Mouse (Mus musculus): ENCODE data around the gene Syt1. TPM values are rescaled to one million over a fixed set of nuclear protein-coding genes. Genes with fewer than 3 reads are reported as not detected.

Syt1 gene
- polyA plus RNA-seq, 1 experiment from 2014 or later = 0.08 TPM

GRCm38 (mm10) chr10:108457054-108457453 is 553.7 kb downstream of the Syt1 start:
- no peaks in the 10 kb centered on the region for H3K27me3 ChIP-seq
- DNase-seq (no peak), ATAC-seq (ENCODE audit: low read depth) (no peak)
- H3K4me1 ChIP-seq (replicated peaks) = peaks cover 12% of the 10 kb centered on the region
- no peak overlapping the region for H3K9ac ChIP-seq
- WGBS (ENCODE audit: insufficient replicate concordance) = 86% methylated on average over 2 of the region's 2 CpGs
- no peak overlapping the region for H3K4me3 ChIP-seq (replicated peaks)
- no peaks in the 10 kb centered on the region for H3K36me3 ChIP-seq
- H3K4me2 ChIP-seq = no peak overlapping the region
- H3K27ac ChIP-seq = no peak overlapping the region
- no peaks in the 10 kb centered on the region for H3K9me3 ChIP-seq (replicated peaks)

DNA sequence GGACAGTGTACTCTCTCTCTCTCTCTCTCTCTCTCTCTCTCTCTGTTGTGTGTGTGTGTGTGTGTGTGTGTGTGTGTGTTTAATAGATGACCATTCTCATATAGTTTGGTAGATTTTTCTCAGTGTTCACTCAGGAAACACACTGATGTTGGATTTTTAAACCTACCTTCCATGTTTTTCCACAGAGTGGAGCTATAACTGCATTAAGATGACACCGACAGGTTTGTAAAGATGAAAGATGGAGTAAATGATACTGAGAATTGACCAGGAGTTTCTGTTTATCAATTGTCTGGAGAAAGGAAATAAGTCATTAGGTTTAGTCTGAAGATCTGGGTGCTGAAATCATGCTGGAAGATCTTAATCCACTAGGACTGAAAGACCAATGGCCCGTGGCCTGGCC is 554.9 kb downstream of the Syt1 start:
- Histone ChIP-seq H3K4me1 (replicated peaks) (peaks cover 12% of the 10 kb centered on the region), H3K9me3 (replicated peaks) (no peaks in the 10 kb centered on the region), H3K36me3 (no peaks in the 10 kb centered on the region), H3K9ac (no peak overlapping the region), H3K4me3 (replicated peaks) (no peak overlapping the region), H3K4me2 (no peak overlapping the region), H3K27ac (no peak overlapping the region), H3K27me3 (no peaks in the 10 kb centered on the region)
- WGBS (ENCODE audit: insufficient replicate concordance) = 76% methylated on average over 2 of the region's 2 CpGs
- ATAC-seq (ENCODE audit: low read depth) (no peak), DNase-seq (no peak)

DNA sequence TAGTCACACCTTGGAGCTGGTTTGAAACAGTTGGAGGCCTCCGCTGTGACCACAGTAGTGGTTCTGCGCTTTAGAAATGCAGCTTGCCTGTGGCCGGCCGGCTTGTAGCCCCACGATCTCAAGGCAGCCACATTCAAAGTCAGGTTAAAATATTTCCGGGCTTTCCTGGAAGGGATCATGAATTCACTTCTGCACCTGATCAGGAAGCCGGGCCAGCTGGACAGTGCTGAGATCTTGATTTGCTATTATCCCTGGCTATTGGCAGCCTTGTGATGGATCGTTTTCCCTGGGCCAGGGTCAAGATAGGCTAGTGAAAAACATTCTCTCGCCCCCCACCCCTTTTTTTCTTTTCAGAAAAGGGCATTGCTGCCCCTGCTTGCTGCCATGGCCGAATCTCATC is 555.6 kb downstream of the Syt1 start:
- no peaks in the 10 kb centered on the region for H3K9me3 ChIP-seq (replicated peaks)
- no peak for DNase-seq

DNA sequence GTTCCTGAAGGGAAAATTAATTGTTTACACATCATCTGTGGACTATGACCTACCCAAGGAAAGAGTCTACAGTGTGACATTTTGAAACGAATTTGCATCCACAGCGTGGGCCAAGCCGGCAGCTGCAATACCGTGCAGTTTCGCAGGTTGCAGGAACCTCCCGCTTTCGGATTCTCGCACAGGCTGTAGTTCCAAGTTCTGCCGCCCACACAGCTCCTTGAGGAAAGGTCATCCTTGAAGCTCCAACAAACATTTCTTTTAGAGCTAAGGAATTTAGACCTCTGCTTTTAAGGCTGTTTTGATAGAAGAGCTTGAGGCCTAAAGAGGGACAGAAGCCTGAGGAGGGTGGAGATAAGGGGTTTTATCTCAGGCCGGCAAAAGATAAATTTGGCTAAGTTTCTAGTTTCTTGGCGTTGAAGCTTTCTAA is 556.1 kb downstream of the Syt1 start:
- Histone ChIP-seq H3K27me3 (no peaks in the 10 kb centered on the region), H3K36me3 (no peaks in the 10 kb centered on the region), H3K4me1 (replicated peaks) (peaks cover 12% of the 10 kb centered on the region), H3K4me3 (replicated peaks) (no peak overlapping the region), H3K4me2 (no peak overlapping the region), H3K9ac (no peak overlapping the region), H3K27ac (no peak overlapping the region), H3K9me3 (replicated peaks) (no peaks in the 10 kb centered on the region)
- ATAC-seq (ENCODE audit: low read depth) = peak; percentile 45
- 64% methylated on average over 11 of the region's 11 CpGs for WGBS (ENCODE audit: insufficient replicate concordance)
- DNase-seq = no peak

More for the DNA sequence above, 555.6 kb downstream of the Syt1 start:
- peak overlapping the region; percentile 13; the same call in 1 of the 2 replicates for H3K27ac ChIP-seq
- H3K9ac ChIP-seq = no peak overlapping the region
- no peaks in the 10 kb centered on the region for H3K27me3 ChIP-seq
- peaks cover 12% of the 10 kb centered on the region for H3K4me1 ChIP-seq (replicated peaks)
- no peaks in the 10 kb centered on the region for H3K36me3 ChIP-seq
- WGBS (ENCODE audit: insufficient replicate concordance) = 68% methylated on average over 10 of the region's 10 CpGs
- no peak for ATAC-seq (ENCODE audit: low read depth)
- no peak overlapping the region for H3K4me2 ChIP-seq
- H3K4me3 ChIP-seq (replicated peaks) = no peak overlapping the region

DNA sequence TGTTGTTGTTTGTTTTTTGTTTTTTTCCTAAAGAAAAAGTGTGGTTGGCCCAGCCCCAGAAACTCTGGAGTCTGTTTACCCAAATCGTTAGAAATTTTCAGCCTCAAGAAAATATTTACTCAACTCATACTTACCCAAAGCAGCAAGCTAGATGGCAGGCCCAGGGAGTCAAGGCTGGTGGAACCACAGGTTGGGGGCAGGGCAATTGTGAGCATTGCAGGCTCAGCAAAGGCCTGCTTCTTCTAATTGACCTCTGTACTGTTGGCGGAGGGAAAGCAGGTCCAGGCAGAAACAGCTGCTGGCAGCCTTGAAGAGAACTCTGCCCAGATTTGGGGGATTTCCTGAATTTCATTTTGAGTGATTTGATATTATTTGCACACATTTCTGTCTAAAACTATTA is 557.2 kb downstream of the Syt1 start:
- H3K9me3 ChIP-seq (replicated peaks) = no peaks in the 10 kb centered on the region
- H3K27ac ChIP-seq = no peak overlapping the region
- no peak overlapping the region for H3K9ac ChIP-seq
- no peaks in the 10 kb centered on the region for H3K27me3 ChIP-seq
- 63% methylated on average over 2 of the region's 2 CpGs for WGBS (ENCODE audit: insufficient replicate concordance)
- ATAC-seq (ENCODE audit: low read depth) = peak; percentile 53; the same call in 1 of the 2 replicates
- no peak overlapping the region for H3K4me3 ChIP-seq (replicated peaks)
- DNase-seq = no peak
- H3K4me2 ChIP-seq = no peak overlapping the region
- H3K4me1 ChIP-seq (replicated peaks) = peaks cover 12% of the 10 kb centered on the region
- no peaks in the 10 kb centered on the region for H3K36me3 ChIP-seq

GRCm38 (mm10) chr10:108452421-108452820 is 558.4 kb downstream of the Syt1 start:
- 87% methylated on average over 9 of the region's 9 CpGs for WGBS (ENCODE audit: insufficient replicate concordance)
- no peaks in the 10 kb centered on the region for H3K27me3 ChIP-seq
- no peak overlapping the region for H3K4me3 ChIP-seq (replicated peaks)
- peaks cover 23% of the 10 kb centered on the region for H3K4me1 ChIP-seq (replicated peaks)
- H3K27ac ChIP-seq = no peak overlapping the region
- no peak overlapping the region for H3K4me2 ChIP-seq
- H3K36me3 ChIP-seq = no peaks in the 10 kb centered on the region
- H3K9ac ChIP-seq = no peak overlapping the region
- DNase-seq = no peak
- H3K9me3 ChIP-seq (replicated peaks) = no peaks in the 10 kb centered on the region
- no peak for ATAC-seq (ENCODE audit: low read depth)

- H3K27me3 ChIP-seq = no peaks in the 10 kb centered on the region
- H3K9ac ChIP-seq = no peak overlapping the region
- peaks cover 32% of the 10 kb centered on the region for H3K4me1 ChIP-seq (replicated peaks)
- DNase-seq (no peak), ATAC-seq (ENCODE audit: low read depth) (no peak)
- H3K27ac ChIP-seq = no peak overlapping the region
- H3K4me3 ChIP-seq (replicated peaks) = no peak overlapping the region
- WGBS (ENCODE audit: insufficient replicate concordance) = 76% methylated on average over 8 of the region's 8 CpGs
- H3K9me3 ChIP-seq (replicated peaks) = no peaks in the 10 kb centered on the region
- H3K4me2 ChIP-seq = no peak overlapping the region
- no peaks in the 10 kb centered on the region for H3K36me3 ChIP-seq
Measured at GRCm38 (mm10) chr10:108451516-108451915, 559.3 kb downstream of the Syt1 start.

- Histone ChIP-seq H3K36me3 (no peaks in the 10 kb centered on the region), H3K4me1 (replicated peaks) (peaks cover 34% of the 10 kb centered on the region), H3K9me3 (replicated peaks) (no peaks in the 10 kb centered on the region), H3K4me3 (replicated peaks) (no peak overlapping the region), H3K27ac (no peak overlapping the region), H3K4me2 (no peak overlapping the region), H3K27me3 (no peaks in the 10 kb centered on the region), H3K9ac (no peak overlapping the region)
- no peak for DNase-seq
- no peak for ATAC-seq (ENCODE audit: low read depth)
- 68% methylated on average over 4 of the region's 4 CpGs for WGBS (ENCODE audit: insufficient replicate concordance)
Measured at GRCm38 (mm10) chr10:108450401-108450800, 560.4 kb downstream of the Syt1 start.

- no peak overlapping the region for H3K4me2 ChIP-seq
- H3K27ac ChIP-seq = no peak overlapping the region
- no peaks in the 10 kb centered on the region for H3K27me3 ChIP-seq
- H3K9ac ChIP-seq = no peak overlapping the region
- no peaks in the 10 kb centered on the region for H3K9me3 ChIP-seq (replicated peaks)
- H3K4me3 ChIP-seq (replicated peaks) = no peak overlapping the region
- no peak for DNase-seq
- peaks cover 30% of the 10 kb centered on the region for H3K4me1 ChIP-seq (replicated peaks)
- ATAC-seq (ENCODE audit: low read depth) = no peak
- H3K36me3 ChIP-seq = no peaks in the 10 kb centered on the region
- 74% methylated on average over 11 of the region's 11 CpGs for WGBS (ENCODE audit: insufficient replicate concordance)
Measured at GRCm38 (mm10) chr10:108448421-108448820, 562.4 kb downstream of the Syt1 start.

Data from liver, embryonic 13.5 days (tissue).